Mouse (Mus musculus): ENCODE measurements around the gene Slc7a9. TPM values are rescaled to one million over a fixed set of nuclear protein-coding genes. Genes with fewer than 3 reads are reported as not detected.

Gene Slc7a9
- total RNA-seq (2014; rRNA removed; ENCODE audit: low replicate concordance) (0.27 TPM in 1 of 2 replicates, not detected in the other), polyA plus RNA-seq (2015; fragmentation: Nextera tagmentation; extraction: Ambion mirVana) (0.20 and 0.22 TPM in 2 replicates)

- 23% methylated on average over 15 of the region's 15 CpGs for WGBS
- Histone ChIP-seq H3K9me3 (replicated peaks; ENCODE audit: control insufficient read depth, low read length) (no peaks in the 10 kb centered on the region), H3K4me1 (ENCODE audit: control insufficient read depth, insufficient read depth) (no peaks in the 10 kb centered on the region), H3K27ac (ENCODE audit: low read depth) (no peak within 1 kb of the TSS), H3K4me2 (ENCODE audit: low read depth, low read length) (no peak within 1 kb of the TSS), H3K36me3 (replicated peaks; ENCODE audit: control insufficient read depth, insufficient read depth, low read length) (no peaks in the 10 kb centered on the region), H3K27me3 (ENCODE audit: control insufficient read depth, insufficient read depth, low read length) (no peaks in the 10 kb centered on the region), H3K4me3 (ENCODE audit: low read depth, low read length) (no peak within 1 kb of the TSS), H3K9ac (replicated peaks; ENCODE audit: low read depth, low read length) (no peak within 1 kb of the TSS)
- no peak for TF ChIP-seq EP300 (IDR thresholded peaks at IDR 0.05; ENCODE audit: low read depth)
- TF ChIP-seq CTCF (IDR thresholded peaks at IDR 0.05; ENCODE audit: low read depth): no peak
- DNase-seq (ENCODE audit: low spot score) (no peak), ATAC-seq (ENCODE audit: insufficient read depth, low read depth) (0 out of 2 replicates have a peak, but pooled peaks have one; percentile 14)
Observed at GRCm38 (mm10) chr7:35447996-35448846, at the start of gene Slc7a9. Gene Slc7a9 (plus strand): TSS chr7:35448796.

GRCm38 (mm10) chr7:35401169-35401568 lies 47.4 kb upstream of the Slc7a9 start:
- H3K4me2 ChIP-seq (ENCODE audit: low read depth, low read length): no peak overlapping the region
- peaks cover 66% of the 10 kb centered on the region for H3K36me3 ChIP-seq (replicated peaks; ENCODE audit: control insufficient read depth, insufficient read depth, low read length)
- peaks cover 10% of the 10 kb centered on the region for H3K4me1 ChIP-seq (ENCODE audit: control insufficient read depth, insufficient read depth)
- H3K9me3 ChIP-seq (replicated peaks; ENCODE audit: control insufficient read depth, low read length): no peaks in the 10 kb centered on the region
- no peaks in the 10 kb centered on the region for H3K27me3 ChIP-seq (ENCODE audit: control insufficient read depth, insufficient read depth, low read length)
- no peak overlapping the region for H3K9ac ChIP-seq (replicated peaks; ENCODE audit: low read depth, low read length)
- H3K27ac ChIP-seq (ENCODE audit: low read depth): no peak overlapping the region
- no peak for DNase-seq (ENCODE audit: low spot score)
- H3K4me3 ChIP-seq (ENCODE audit: low read depth, low read length): no peak overlapping the region
- 84% methylated on average over 4 of the region's 4 CpGs for whole genome bisulfite sequencing
- no peak for TF ChIP-seq EP300 (IDR thresholded peaks at IDR 0.05; ENCODE audit: low read depth)
- no peak for TF ChIP-seq CTCF (IDR thresholded peaks at IDR 0.05; ENCODE audit: low read depth)
- no peak for ATAC-seq (ENCODE audit: insufficient read depth, low read depth)

DNA sequence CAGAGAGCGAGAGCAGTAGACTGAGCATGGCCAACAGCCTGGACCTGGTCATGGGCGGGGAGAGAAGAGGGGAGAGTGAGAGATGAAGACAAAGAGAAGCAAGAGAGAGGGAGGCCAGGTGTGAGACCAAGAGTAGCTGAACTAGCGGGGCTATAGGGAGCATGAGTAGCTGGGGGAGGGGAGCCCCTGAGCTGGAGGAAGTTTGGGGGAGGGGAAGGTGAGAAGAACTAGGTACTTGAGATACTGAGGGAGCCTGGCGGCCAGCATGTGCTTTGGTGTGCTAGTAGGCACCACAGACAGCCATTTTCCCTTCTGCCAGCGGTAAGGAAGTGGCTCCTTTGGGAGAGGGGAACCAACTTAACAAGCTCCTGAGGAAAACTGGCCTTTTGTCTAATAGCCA lies 33.4 kb upstream of the Slc7a9 start:
- no peak for TF ChIP-seq EP300 (IDR thresholded peaks at IDR 0.05; ENCODE audit: low read depth)
- TF ChIP-seq CTCF (IDR thresholded peaks at IDR 0.05; ENCODE audit: low read depth): no peak
- no peak overlapping the region for H3K9ac ChIP-seq (replicated peaks; ENCODE audit: low read depth, low read length)
- H3K27ac ChIP-seq (ENCODE audit: low read depth): no peak overlapping the region
- ATAC-seq (ENCODE audit: insufficient read depth, low read depth): no peak
- H3K27me3 ChIP-seq (ENCODE audit: control insufficient read depth, insufficient read depth, low read length): no peaks in the 10 kb centered on the region
- DNase-seq (ENCODE audit: low spot score): no peak
- no peaks in the 10 kb centered on the region for H3K9me3 ChIP-seq (replicated peaks; ENCODE audit: control insufficient read depth, low read length)
- 74% methylated on average over 5 of the region's 5 CpGs for WGBS
- H3K4me1 ChIP-seq (ENCODE audit: control insufficient read depth, insufficient read depth): no peaks in the 10 kb centered on the region
- no peak overlapping the region for H3K4me2 ChIP-seq (ENCODE audit: low read depth, low read length)
- H3K4me3 ChIP-seq (ENCODE audit: low read depth, low read length): no peak overlapping the region
- H3K36me3 ChIP-seq (replicated peaks; ENCODE audit: control insufficient read depth, insufficient read depth, low read length): peaks cover 72% of the 10 kb centered on the region

GRCm38 (mm10) chr7:35415801-35416653 lies 32.6 kb upstream of the Slc7a9 start:
- peaks cover 72% of the 10 kb centered on the region for H3K36me3 ChIP-seq (replicated peaks; ENCODE audit: control insufficient read depth, insufficient read depth, low read length)
- TF ChIP-seq EP300 (IDR thresholded peaks at IDR 0.05; ENCODE audit: low read depth): no peak
- no peak for TF ChIP-seq CTCF (IDR thresholded peaks at IDR 0.05; ENCODE audit: low read depth)
- H3K27ac ChIP-seq (ENCODE audit: low read depth): no peak overlapping the region; the same call in 1 of the 2 replicates
- H3K4me3 ChIP-seq (ENCODE audit: low read depth, low read length): no peak overlapping the region
- no peaks in the 10 kb centered on the region for H3K9me3 ChIP-seq (replicated peaks; ENCODE audit: control insufficient read depth, low read length)
- 79% methylated on average over 9 of the region's 9 CpGs for WGBS
- H3K4me1 ChIP-seq (ENCODE audit: control insufficient read depth, insufficient read depth): no peaks in the 10 kb centered on the region
- ATAC-seq (ENCODE audit: insufficient read depth, low read depth): no peak
- H3K4me2 ChIP-seq (ENCODE audit: low read depth, low read length): no peak overlapping the region
- DNase-seq (ENCODE audit: low spot score): no peak
- no peaks in the 10 kb centered on the region for H3K27me3 ChIP-seq (ENCODE audit: control insufficient read depth, insufficient read depth, low read length)
- H3K9ac ChIP-seq (replicated peaks; ENCODE audit: low read depth, low read length): no peak overlapping the region

- ATAC-seq (ENCODE audit: insufficient read depth, low read depth) (no peak), DNase-seq (ENCODE audit: low spot score) (no peak)
- H3K27me3 ChIP-seq (ENCODE audit: control insufficient read depth, insufficient read depth, low read length): no peaks in the 10 kb centered on the region
- TF ChIP-seq CTCF (IDR thresholded peaks at IDR 0.05; ENCODE audit: low read depth) (no peak), EP300 (IDR thresholded peaks at IDR 0.05; ENCODE audit: low read depth) (no peak)
- no peaks in the 10 kb centered on the region for H3K4me1 ChIP-seq (ENCODE audit: control insufficient read depth, insufficient read depth)
- H3K9ac ChIP-seq (replicated peaks; ENCODE audit: low read depth, low read length): no peak overlapping the region
- WGBS: 80% methylated on average over 5 of the region's 5 CpGs
- no peak overlapping the region for H3K4me3 ChIP-seq (ENCODE audit: low read depth, low read length)
- H3K9me3 ChIP-seq (replicated peaks; ENCODE audit: control insufficient read depth, low read length): no peaks in the 10 kb centered on the region
- H3K27ac ChIP-seq (ENCODE audit: low read depth): no peak overlapping the region
- no peak overlapping the region for H3K4me2 ChIP-seq (ENCODE audit: low read depth, low read length)
- H3K36me3 ChIP-seq (replicated peaks; ENCODE audit: control insufficient read depth, insufficient read depth, low read length): peaks cover 74% of the 10 kb centered on the region
Observed at GRCm38 (mm10) chr7:35416654-35416948, 32.0 kb upstream of the Slc7a9 start.
